Comparison of ENCODE assay signal across 21 mouse cellular contexts in the genomic region with DNA sequence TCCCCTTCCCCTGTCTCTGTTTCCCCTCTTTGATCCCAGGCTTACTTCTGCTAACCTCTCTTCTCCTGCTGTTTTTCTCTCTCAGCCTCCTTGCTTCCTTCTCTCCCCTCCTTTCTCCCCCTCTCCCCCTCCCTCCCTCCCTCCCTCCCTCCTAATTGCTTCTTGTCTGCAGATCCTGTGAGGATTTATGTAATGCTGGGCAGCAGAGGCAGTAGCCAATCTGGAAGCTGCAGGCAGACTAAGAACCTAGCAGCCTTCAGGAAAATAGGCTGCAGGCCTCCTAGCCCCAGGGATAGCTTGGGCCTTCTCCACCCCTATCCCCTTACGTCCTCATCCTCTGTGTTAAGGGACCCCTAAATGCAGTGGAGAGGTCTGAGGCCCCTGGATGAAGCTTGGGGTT.
DNase-seq lines count a peak whose midpoint lies in the region; ATAC-seq lines count a peak whose summit lies in the region.
"Had no signal": no experiment of that assay in that cellular context is flagged by ENCODE, and none has a peak within 500 bp of the region (broad histone marks: within the 10 kb centered on the region; RNA-seq: fewer than 3 reads in every experiment).

No protein-coding gene starts in this region.

- 0 out of 2 replicates have a peak overlapping the region, but pooled peaks have one; percentile 16 for H3K27ac ChIP-seq in midbrain, embryonic 12.5 days (replicated peaks)
- no peak overlapping the region for H3K27ac ChIP-seq in midbrain, embryonic 15.5 days
- H3K27ac ChIP-seq: embryonic facial prominence, embryonic 12.5 days; forebrain, embryonic 12.5 days; heart, embryonic 10.5 days; kidney, postnatal 0 days had no signal

- no peaks in the 10 kb centered on the region for H3K9me3 ChIP-seq in midbrain, embryonic 12.5 days
- no peaks in the 10 kb centered on the region for H3K9me3 ChIP-seq in midbrain, embryonic 15.5 days
- H3K9me3 ChIP-seq: embryonic facial prominence, embryonic 12.5 days; forebrain, embryonic 12.5 days; heart, embryonic 10.5 days had no signal

- no peak for ATAC-seq in midbrain, embryonic 12.5 days (ENCODE audit: low FRiP score, low read depth)
- no peak for ATAC-seq in midbrain, embryonic 15.5 days (replicated peaks)

- H3K27me3 ChIP-seq in midbrain, embryonic 12.5 days: 0 out of 2 replicates have a peak, but pooled peaks cover under 1% of the 10 kb centered on the region
- no peaks in the 10 kb centered on the region for H3K27me3 ChIP-seq in midbrain, embryonic 15.5 days (replicated peaks)
- H3K27me3 ChIP-seq: embryonic facial prominence, embryonic 12.5 days had no signal

- no peak overlapping the region for H3K9ac ChIP-seq in midbrain, embryonic 12.5 days (replicated peaks)
- H3K9ac ChIP-seq in midbrain, embryonic 15.5 days: no peak overlapping the region
- H3K9ac ChIP-seq: embryonic facial prominence, embryonic 12.5 days; forebrain, embryonic 12.5 days had no signal

- no peak overlapping the region for H3K4me3 ChIP-seq in midbrain, embryonic 12.5 days
- no peak overlapping the region for H3K4me3 ChIP-seq in midbrain, embryonic 15.5 days
- H3K4me3 ChIP-seq: embryonic facial prominence, embryonic 12.5 days; erythroblast, embryonic 14.5 days; forebrain, embryonic 12.5 days; heart, embryonic 10.5 days had no signal

- WGBS in midbrain, embryonic 12.5 days: 53% methylated on average over 1 of the region's 1 CpGs
- WGBS in midbrain, embryonic 15.5 days: 35% methylated on average over 1 of the region's 1 CpGs

- no peaks in the 10 kb centered on the region for H3K36me3 ChIP-seq in midbrain, embryonic 12.5 days
- H3K36me3 ChIP-seq in midbrain, embryonic 15.5 days (replicated peaks): no peaks in the 10 kb centered on the region
- H3K36me3 ChIP-seq: embryonic facial prominence, embryonic 12.5 days; forebrain, embryonic 12.5 days; heart, embryonic 10.5 days had no signal

- DNase-seq in embryo, embryonic 10.5 days (ENCODE audit: low spot score): peak; percentile 5
- no peak for DNase-seq in embryo, embryonic 10 days (ENCODE audit: low spot score)
- peak; percentile 17 for DNase-seq in forelimb bud, embryonic 11.5 days (ENCODE audit: low read depth, low spot score)
- DNase-seq in retina, postnatal 7 days (ENCODE audit: low read depth, low spot score): peak; percentile 24
- no peak for DNase-seq in thymus, adult 18-20 months
- DNase-seq: adrenal gland, postnatal 14 days; cerebellum, postnatal 10 days; gastrocnemius, postnatal 10 days; kidney, adult 2 months; left cerebral cortex, postnatal 4 days; lung, postnatal 4 days; right cerebral cortex, adult 18-20 months; right cerebral cortex, postnatal 4 days; thymus, postnatal 25 days had no signal

- no peak overlapping the region for H3K4me2 ChIP-seq in midbrain, embryonic 12.5 days (replicated peaks)
- no peak overlapping the region for H3K4me2 ChIP-seq in midbrain, embryonic 15.5 days
- H3K4me2 ChIP-seq: embryonic facial prominence, embryonic 12.5 days; forebrain, embryonic 12.5 days had no signal

- H3K4me1 ChIP-seq in midbrain, embryonic 12.5 days: peaks cover 5% of the 10 kb centered on the region; the same call in 1 of the 2 replicates
- H3K4me1 ChIP-seq in midbrain, embryonic 15.5 days: 0 out of 2 replicates have a peak, but pooled peaks cover 2% of the 10 kb centered on the region
- H3K4me1 ChIP-seq: heart, embryonic 10.5 days had no signal

Comparison
In these comparisons a context has a peak if more than half of its experiments do, and no peak if none do; other contexts are left out.
1. DNase-seq: peak in embryo, embryonic 10.5 days (single experiment), forelimb bud, embryonic 11.5 days (single experiment) and retina, postnatal 7 days (single experiment); none in embryo, embryonic 10 days (single experiment) and thymus, adult 18-20 months (0 of 2).